8 mouse cellular contexts compared by ENCODE assay signal in the genomic region with DNA sequence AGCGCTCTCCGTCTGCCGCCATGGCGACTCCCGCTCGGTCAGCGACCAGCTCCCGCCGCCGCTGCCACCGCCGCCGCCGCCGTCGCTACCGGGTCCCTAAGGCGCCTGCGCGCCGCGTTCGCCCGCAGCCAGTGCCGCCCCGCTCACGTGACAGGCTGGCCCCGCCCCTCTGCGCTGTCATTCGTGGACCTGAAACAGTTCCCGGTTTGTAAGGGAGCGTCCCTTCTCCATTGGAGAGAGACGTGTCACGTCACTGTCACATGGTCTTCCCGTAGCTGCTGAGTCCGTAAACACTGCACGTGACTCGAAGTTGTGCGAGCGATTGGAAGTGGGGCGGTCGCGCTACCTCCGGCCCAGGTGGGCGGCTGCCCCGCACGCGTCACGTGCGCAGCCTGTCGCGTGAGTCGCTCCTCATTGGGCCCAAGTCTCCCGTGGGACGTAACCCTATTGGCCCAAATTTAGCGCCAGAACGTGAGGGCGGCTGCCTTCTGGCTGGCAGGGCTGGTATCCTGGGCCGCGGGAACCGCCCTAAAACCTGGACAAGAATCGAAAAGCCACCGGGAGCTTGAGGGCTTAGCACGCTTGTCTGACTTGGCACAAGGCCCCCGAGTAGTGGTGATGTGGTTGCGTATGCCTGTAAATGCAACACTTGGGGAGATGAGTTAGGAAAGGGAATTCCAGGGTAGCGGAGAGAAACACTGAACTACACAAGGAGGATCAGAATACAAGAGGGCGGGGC. TPM values are rescaled to one million over a fixed set of nuclear protein-coding genes. Genes with fewer than 3 reads are reported as not detected.
DNase-seq lines count a peak whose midpoint lies in the region; ATAC-seq and TF ChIP-seq lines count a peak whose summit lies in the region.

A gene (minus strand): TSS at position 103 of the 739 bp plus-strand sequence.
A gene (plus strand): TSS at position 329 of the 739 bp plus-strand sequence.

- H3K27ac ChIP-seq in MEL (ENCODE audit: control insufficient read depth, low read depth, low read length), result peak within 1 kb of the TSS; percentile 97
- peak within 1 kb of the TSS; percentile 69 for H3K27ac ChIP-seq in cerebellum, adult 2 months (ENCODE audit: insufficient read depth, low read length)
- peak within 1 kb of the TSS; percentile 90 for H3K27ac ChIP-seq in forebrain, postnatal 0 days (ENCODE audit: low read depth, low read length)
- H3K27ac ChIP-seq in lung, embryonic 15.5 days, result peak within 1 kb of the TSS; percentile 90

- H3K79me2 ChIP-seq in MEL (ENCODE audit: control insufficient read depth, insufficient read depth, low read length, poor library complexity), result peaks cover 15% of the 10 kb centered on the region

- WGBS in cerebellum, adult 2 months, result under 1% methylated on average over 68 of the region's 68 CpGs
- WGBS in forebrain, postnatal 0 days, result 2% methylated on average over 68 of the region's 68 CpGs
- under 1% methylated on average over 62 of the region's 68 CpGs for WGBS in lung, embryonic 15.5 days

- H3K9me3 ChIP-seq in MEL (replicated peaks; ENCODE audit: insufficient read depth, low read length), result no peaks in the 10 kb centered on the region
- H3K9me3 ChIP-seq in forebrain, postnatal 0 days (ENCODE audit: low read length), result no peaks in the 10 kb centered on the region
- H3K9me3 ChIP-seq in lung, embryonic 15.5 days, result no peaks in the 10 kb centered on the region

- no peak for TF ChIP-seq EP300 in MEL (IDR thresholded peaks at IDR 0.05; ENCODE audit: low read depth in 1 of 2, low read length in 2 of 2)

- no peak for TF ChIP-seq CTCF in MEL (IDR thresholded peaks at IDR 0.05 in 2 of 3, conservative IDR thresholded peaks at IDR 0.05 in 1 of 3; ENCODE audit: control insufficient read depth in 1 of 3, insufficient read depth in 1 of 3, low read depth in 2 of 3, low read length in 3 of 3, poor library complexity in 1 of 3, severe bottlenecking in 1 of 3)
- no peak for TF ChIP-seq CTCF in cerebellum, adult 2 months (IDR thresholded peaks at IDR 0.05; ENCODE audit: borderline replicate concordance, insufficient read depth, low read depth, low read length)
- no peak for TF ChIP-seq CTCF in forebrain, postnatal 0 days (IDR thresholded peaks at IDR 0.05; ENCODE audit: low read depth)

- peak within 1 kb of the TSS; percentile 73 for H3K4me3 ChIP-seq in MEL (ENCODE audit: control insufficient read depth in 1 of 2, insufficient read depth in 1 of 2, low read depth in 2 of 2, low read length in 2 of 2)
- peak within 1 kb of the TSS; percentile 82 for H3K4me3 ChIP-seq in cerebellum, adult 2 months (replicated peaks; ENCODE audit: insufficient read depth, low read depth, low read length)
- peak within 1 kb of the TSS; percentile 81 for H3K4me3 ChIP-seq in forebrain, postnatal 0 days (ENCODE audit: low read depth, low read length)
- peak within 1 kb of the TSS; percentile 99 for H3K4me3 ChIP-seq in lung, embryonic 15.5 days

- H3K36me3 ChIP-seq in MEL (ENCODE audit: control insufficient read depth in 1 of 2, insufficient read depth in 2 of 2, low read length in 2 of 2), result peaks cover 0 to 11% of the 10 kb centered on the region in 2 experiments; a peak in 2 of 4 replicates
- H3K36me3 ChIP-seq in forebrain, postnatal 0 days (ENCODE audit: insufficient read depth), result peaks cover 27% of the 10 kb centered on the region
- peaks cover 35% of the 10 kb centered on the region for H3K36me3 ChIP-seq in lung, embryonic 15.5 days

- H3K4me1 ChIP-seq in MEL (ENCODE audit: control insufficient read depth in 1 of 2, insufficient read depth in 2 of 2, low read length in 2 of 2), result peaks cover 0 to 4% of the 10 kb centered on the region in 2 experiments; a peak in 2 of 4 replicates
- H3K4me1 ChIP-seq in cerebellum, adult 2 months (ENCODE audit: control insufficient read depth, insufficient read depth, low read length), result no peaks in the 10 kb centered on the region
- peaks cover 11% of the 10 kb centered on the region for H3K4me1 ChIP-seq in forebrain, postnatal 0 days (ENCODE audit: insufficient read depth)
- peaks cover 29% of the 10 kb centered on the region for H3K4me1 ChIP-seq in lung, embryonic 15.5 days

- TF ChIP-seq RAD21 in MEL (IDR thresholded peaks at IDR 0.05; ENCODE audit: low read depth, low read length), result no peak

- peak; percentile 99 for ATAC-seq in forebrain, postnatal 0 days
- ATAC-seq in lung, embryonic 15.5 days (ENCODE audit: borderline replicate concordance, extremely low read depth, low FRiP score, low TSS enrichment), result peak; percentile 99

- DNase-seq in MEL (ENCODE audit: low read depth, low spot score), result peak; percentile 99
- peak; percentile 99 to 100 for DNase-seq in cerebellum, adult 2 months
- peak; percentile 99 for DNase-seq in forebrain, postnatal 0 days
- peak; percentile 99 for DNase-seq in heart, postnatal 4 days
- peak; percentile 99 to 100 for DNase-seq in layer of hippocampus, adult 8-10 months (ENCODE audit: low spot score in 2 of 2)
- peak; percentile 99 for DNase-seq in ovary, adult 18-20 months (ENCODE audit: low spot score)
- peak; percentile 99 for DNase-seq in thymus, postnatal 0 days (ENCODE audit: low spot score)

- peak within 1 kb of the TSS; percentile 62 for H3K4me2 ChIP-seq in forebrain, postnatal 0 days (ENCODE audit: low read depth)
- H3K4me2 ChIP-seq in lung, embryonic 15.5 days, result peak within 1 kb of the TSS; percentile 84

- peak; percentile 69 to 83 for TF ChIP-seq POLR2A in MEL (IDR thresholded peaks at IDR 0.05; ENCODE audit: control insufficient read depth in 1 of 2, insufficient read depth in 1 of 2, low read depth in 1 of 2, low read length in 2 of 2, poor library complexity in 1 of 2)
- peak; percentile 74 for TF ChIP-seq POLR2A in cerebellum, adult 2 months (IDR thresholded peaks at IDR 0.05; ENCODE audit: borderline replicate concordance, insufficient read depth, low read length)

- H3K9ac ChIP-seq in MEL (ENCODE audit: control insufficient read depth, low read depth, low read length, poor library complexity, severe bottlenecking), result peak within 1 kb of the TSS; percentile 89
- peak within 1 kb of the TSS; percentile 86 for H3K9ac ChIP-seq in forebrain, postnatal 0 days
- H3K9ac ChIP-seq in lung, embryonic 15.5 days, result peak within 1 kb of the TSS; percentile 97

- no peaks in the 10 kb centered on the region for H3K27me3 ChIP-seq in MEL (ENCODE audit: control insufficient read depth in 1 of 2, insufficient read depth in 2 of 2, low read length in 2 of 2)
- no peaks in the 10 kb centered on the region for H3K27me3 ChIP-seq in cerebellum, adult 2 months (ENCODE audit: control insufficient read depth, insufficient read depth, low read length)
- no peaks in the 10 kb centered on the region for H3K27me3 ChIP-seq in forebrain, postnatal 0 days (ENCODE audit: insufficient read depth, low read length)
- no peaks in the 10 kb centered on the region for H3K27me3 ChIP-seq in lung, embryonic 15.5 days

TF ChIP-seq in MEL, 35 proteins besides CTCF, POLR2A, EP300 and RAD21 (continues in another document):
- TF ChIP-seq ZKSCAN1 (IDR thresholded peaks at IDR 0.05; ENCODE audit: low read depth, low read length), result no peak
- no peak; the same call in 1 of the 2 replicates for TF ChIP-seq CHD2 (IDR thresholded peaks at IDR 0.05; ENCODE audit: low read length)
- TF ChIP-seq USF2 (IDR thresholded peaks at IDR 0.05; ENCODE audit: borderline replicate concordance in 1 of 2, insufficient read depth in 1 of 2, low read depth in 1 of 2, low read length in 2 of 2), result peak; percentile 95 to 98
- TF ChIP-seq MAX (IDR thresholded peaks at IDR 0.05; ENCODE audit: low read length), result peak; percentile 99
- no peak for TF ChIP-seq JUND (IDR thresholded peaks at IDR 0.05; ENCODE audit: low read depth, low read length)
- TF ChIP-seq USF1 (IDR thresholded peaks at IDR 0.05; ENCODE audit: low read depth, low read length), result peak; percentile 97
- TF ChIP-seq TBP (IDR thresholded peaks at IDR 0.05; ENCODE audit: low read depth, low read length), result no peak
- TF ChIP-seq ZMIZ1 (IDR thresholded peaks at IDR 0.05; ENCODE audit: low read depth, low read length), result peak; percentile 35; the same call in 1 of the 2 replicates
- no peak; the same call in 1 of the 2 replicates for TF ChIP-seq MAZ (IDR thresholded peaks at IDR 0.05; ENCODE audit: low read depth, low read length)
- peak; percentile 92 for TF ChIP-seq SIN3A (IDR thresholded peaks at IDR 0.05; ENCODE audit: low read length)
- no peak for TF ChIP-seq UBTF (IDR thresholded peaks at IDR 0.05; ENCODE audit: borderline replicate concordance, insufficient read depth, low read depth, low read length)
- no peak for TF ChIP-seq CHD1 (IDR thresholded peaks at IDR 0.05; ENCODE audit: low read depth, low read length)
- TF ChIP-seq HCFC1 (IDR thresholded peaks at IDR 0.05; ENCODE audit: low read depth, low read length), result peak; percentile 82
- TF ChIP-seq ZC3H11A (IDR thresholded peaks at IDR 0.05; ENCODE audit: low read depth, low read length), result no peak
- no peak for TF ChIP-seq RCOR1 (IDR thresholded peaks at IDR 0.05; ENCODE audit: low read depth, low read length)

RNA-seq across cellular contexts. Expression of the first gene that starts in this region (rescaled TPM):
- 10.5 and 12.2 TPM in 2 replicates for total RNA-seq in MEL (2012; rRNA removed)
- polyA plus RNA-seq in MEL (2012; ENCODE audit: insufficient read depth in 1 of 2, insufficient read length in 2 of 2, low read depth in 1 of 2, low replicate concordance in 2 of 2, missing spikeins in 1 of 2), result 10 to 100 TPM in 1 of 2 experiments, not detected in 1; 21.6 TPM
- 204 and 212 TPM in 2 replicates for polyA plus RNA-seq in cerebellum, adult 2 months (2012; rRNA removed)
- total RNA-seq in forebrain, postnatal 0 days (2014; rRNA removed), result 54.8 and 61.9 TPM in 2 replicates
- 97.2 and 103 TPM in 2 replicates for polyA plus RNA-seq in forebrain, postnatal 0 days (2015; fragmentation: Nextera tagmentation; extraction: Ambion mirVana)
- 10 to 100 TPM; 25.7 to 27.2 TPM for total RNA-seq in heart, postnatal 4 days (2021)
- total RNA-seq in layer of hippocampus, adult 8-10 months (2022), result 100 to 1,000 TPM in 1 of 4 experiments, 10 to 100 TPM in 3; 87.5 to 104 (median 94.3) TPM
- polyA plus RNA-seq in lung, embryonic 15.5 days (2015; fragmentation: Nextera tagmentation; extraction: Ambion mirVana), result 46.7 and 53.4 TPM in 2 replicates
- polyA plus RNA-seq in thymus, postnatal 0 days (2015; fragmentation: Nextera tagmentation; extraction: Ambion mirVana), result 42.3 and 45.5 TPM in 2 replicates

RNA-seq across cellular contexts. Expression of the second gene that starts in this region (rescaled TPM):
- 46.7 and 49.7 TPM in 2 replicates for total RNA-seq in MEL (2012; rRNA removed)
- 100 to 1,000 TPM in 1 of 2 experiments, 10 to 100 TPM in 1; 36.2 to 302 TPM for polyA plus RNA-seq in MEL (2012; ENCODE audit: insufficient read depth in 1 of 2, insufficient read length in 2 of 2, low read depth in 1 of 2, low replicate concordance in 2 of 2, missing spikeins in 1 of 2)
- polyA plus RNA-seq in cerebellum, adult 2 months (2012; rRNA removed), result 21.0 and 25.1 TPM in 2 replicates
- total RNA-seq in forebrain, postnatal 0 days (2014; rRNA removed), result 16.7 and 20.0 TPM in 2 replicates
- polyA plus RNA-seq in forebrain, postnatal 0 days (2015; fragmentation: Nextera tagmentation; extraction: Ambion mirVana), result 11.3 and 13.1 TPM in 2 replicates
- 10 to 100 TPM; 11.1 to 13.9 TPM for total RNA-seq in heart, postnatal 4 days (2021)
- total RNA-seq in layer of hippocampus, adult 8-10 months (2022), result 10 to 100 TPM; 14.9 to 21.4 (median 18.2) TPM
- 68.1 and 69.5 TPM in 2 replicates for polyA plus RNA-seq in lung, embryonic 15.5 days (2015; fragmentation: Nextera tagmentation; extraction: Ambion mirVana)
- 54.2 and 60.6 TPM in 2 replicates for polyA plus RNA-seq in thymus, postnatal 0 days (2015; fragmentation: Nextera tagmentation; extraction: Ambion mirVana)

Comparison
In these comparisons a context has a peak if more than half of its experiments do, and no peak if none do; other contexts are left out.
1. Peak in every context shown above with its lines: DNase-seq, ATAC-seq, H3K4me3 ChIP-seq and H3K27ac ChIP-seq.